Mouse (Mus musculus): ENCODE measurements around the gene Sox30.
"Not testable (repeated sequence)": the region's sequence is repeated elsewhere in the genome, so short reads cannot be mapped to it uniquely, and the experiment has no call there.

Gene Sox30

GRCm38 (mm10) chr11:46020246-46020645 lies 40.1 kb downstream of the Sox30 start:
- peak; percentile 91 for DNase-seq (ENCODE audit: low read depth, low spot score)

GRCm38 (mm10) chr11:46021850-46022249 lies 41.7 kb downstream of the Sox30 start:
- no peak for DNase-seq (ENCODE audit: low read depth, low spot score)

GRCm38 (mm10) chr11:46022983-46023382 lies 42.9 kb downstream of the Sox30 start:
- no peak for DNase-seq (ENCODE audit: low read depth, low spot score)

GRCm38 (mm10) chr11:46025962-46026392 lies 45.9 kb downstream of the Sox30 start:
- no peak for DNase-seq (ENCODE audit: low read depth, low spot score)

GRCm38 (mm10) chr11:46027952-46028814 lies 48.1 kb downstream of the Sox30 start:
- no peak for DNase-seq (ENCODE audit: low read depth, low spot score)

GRCm38 (mm10) chr11:46029485-46029884 lies 49.4 kb downstream of the Sox30 start:
- DNase-seq (ENCODE audit: low read depth, low spot score), result no peak

- no peak for DNase-seq (ENCODE audit: low read depth, low spot score)
These were observed 49.9 kb downstream of the Sox30 start for GRCm38 (mm10) chr11:46030026-46030425.

GRCm38 (mm10) chr11:46031470-46031869 lies 51.4 kb downstream of the Sox30 start:
- DNase-seq (ENCODE audit: low read depth, low spot score), result peak; percentile 50

- DNase-seq (ENCODE audit: low read depth, low spot score), result no peak
These were observed 52.8 kb downstream of the Sox30 start for GRCm38 (mm10) chr11:46032956-46033355.

- DNase-seq (ENCODE audit: low read depth, low spot score), result no peak
These were observed 56.3 kb downstream of the Sox30 start for GRCm38 (mm10) chr11:46036374-46036773.

- peak; percentile 13 for DNase-seq (ENCODE audit: low read depth, low spot score)
These were observed 58.8 kb downstream of the Sox30 start for GRCm38 (mm10) chr11:46038901-46039300.

GRCm38 (mm10) chr11:46039335-46039734 lies 59.2 kb downstream of the Sox30 start:
- DNase-seq (ENCODE audit: low read depth, low spot score), result peak; percentile 26

GRCm38 (mm10) chr11:46040841-46041556 lies 60.9 kb downstream of the Sox30 start:
- no peak for DNase-seq (ENCODE audit: low read depth, low spot score)

GRCm38 (mm10) chr11:46041607-46042267 lies 61.6 kb downstream of the Sox30 start:
- DNase-seq (ENCODE audit: low read depth, low spot score), result peak; percentile 65

GRCm38 (mm10) chr11:46044781-46045180 lies 64.7 kb downstream of the Sox30 start:
- no peak for DNase-seq (ENCODE audit: low read depth, low spot score)

GRCm38 (mm10) chr11:46047264-46047663 lies 67.2 kb downstream of the Sox30 start:
- DNase-seq (ENCODE audit: low read depth, low spot score), result no peak

- DNase-seq (ENCODE audit: low read depth, low spot score), result peak; percentile 79
These were observed 72.1 kb downstream of the Sox30 start, which contains the start of gene Gm12166 for GRCm38 (mm10) chr11:46052105-46052659. Gm12166 (minus strand) TSS chr11:46052321.

- DNase-seq (ENCODE audit: low read depth, low spot score), result not testable (repeated sequence)
These were observed 73.3 kb downstream of the Sox30 start for GRCm38 (mm10) chr11:46053457-46053856.

- DNase-seq (ENCODE audit: low read depth, low spot score), result peak; percentile 55
These were observed 74.2 kb downstream of the Sox30 start for GRCm38 (mm10) chr11:46054311-46054710.

GRCm38 (mm10) chr11:46054911-46055895 lies 75.1 kb downstream of the Sox30 start:
- peak; percentile 58 for DNase-seq (ENCODE audit: low read depth, low spot score)

Measured in ZHBTc4 (cell line).